Mouse (Mus musculus): ENCODE measurements around the gene Gm11565. TPM values are rescaled to one million over a fixed set of nuclear protein-coding genes. Genes with fewer than 3 reads are reported as not detected.
"Not testable (repeated sequence)": the region's sequence is repeated elsewhere in the genome, so short reads cannot be mapped to it uniquely, and the experiment has no call there.

The Gm11565 gene
- not detected for total RNA-seq (2021)

DNA sequence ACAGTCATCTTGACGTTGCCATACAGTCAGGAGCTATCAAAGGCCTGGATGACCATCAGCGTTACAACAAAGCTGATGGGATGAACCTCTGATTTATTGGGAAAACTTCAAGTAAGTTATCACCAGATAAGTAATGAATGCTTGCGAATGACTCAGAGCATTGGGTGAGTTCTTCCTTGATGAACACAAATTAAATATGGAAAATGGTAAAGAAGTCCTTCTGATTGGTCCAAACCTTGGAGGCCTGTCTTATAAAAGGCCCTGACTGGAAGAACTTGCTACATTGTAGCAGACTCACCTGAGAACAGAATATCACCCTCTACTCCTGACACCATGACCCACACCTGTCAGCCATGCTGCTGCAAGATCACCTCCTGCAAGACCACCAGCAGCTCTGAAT lies at the start of gene Gm11565:
TSS of gene Gm11565 (plus strand) at position 301 of the 400 bp plus-strand sequence.
- no peak for DNase-seq

- not testable (repeated sequence) for DNase-seq
These were observed 41.5 kb upstream of the Gm11565 start, which contains the start of gene Krtap9-1 for GRCm38 (mm10) chr11:99873089-99873488. Gene Krtap9-1 (plus strand): TSS chr11:99873389.

DNA sequence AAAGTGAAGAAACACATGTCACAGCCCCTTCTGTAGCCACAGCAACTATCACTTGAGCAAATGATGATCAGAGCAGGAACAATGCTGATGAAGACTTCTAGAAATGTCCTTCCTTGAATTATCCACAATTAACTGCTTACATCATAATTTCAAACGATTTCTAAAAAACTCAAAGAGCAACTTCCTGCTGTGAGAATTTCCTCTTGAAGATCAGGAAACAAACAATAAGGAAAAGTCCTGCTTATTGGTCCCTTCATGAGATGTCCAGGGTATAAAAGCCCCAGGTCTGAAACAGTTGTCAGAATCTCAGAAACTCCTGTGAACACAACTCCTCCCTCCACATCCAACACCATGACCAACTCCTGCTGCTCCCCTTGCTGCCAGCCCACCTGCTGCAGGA lies 35.7 kb upstream of the Gm11565 start, which contains the start of gene Gm11567:
TSS of gene Gm11567 (plus strand) at position 301 of the 400 bp plus-strand sequence.
- not testable (repeated sequence) for DNase-seq

DNA sequence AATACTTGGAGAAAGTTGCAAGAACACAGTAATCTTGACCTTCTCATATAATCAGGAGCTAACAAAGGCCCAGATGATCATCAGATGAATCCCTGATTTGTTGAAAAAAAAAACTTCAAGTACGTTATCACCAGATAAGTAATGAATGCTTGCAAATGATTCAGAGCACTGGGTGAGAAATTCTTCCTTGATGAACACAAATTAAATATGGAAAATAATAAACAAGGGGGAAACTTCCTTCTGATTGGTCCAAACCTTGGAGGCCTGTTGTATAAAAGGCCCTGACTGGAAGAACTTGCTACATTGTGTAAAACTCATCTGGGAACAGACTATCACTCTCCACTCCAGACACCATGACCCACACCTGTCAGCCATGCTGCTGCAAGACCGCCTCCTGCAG lies 6.9 kb upstream of the Gm11565 start, which contains the start of gene Krtap31-1:
TSS of gene Krtap31-1 (plus strand) at position 301 of the 400 bp plus-strand sequence.
- DNase-seq: no peak

DNA sequence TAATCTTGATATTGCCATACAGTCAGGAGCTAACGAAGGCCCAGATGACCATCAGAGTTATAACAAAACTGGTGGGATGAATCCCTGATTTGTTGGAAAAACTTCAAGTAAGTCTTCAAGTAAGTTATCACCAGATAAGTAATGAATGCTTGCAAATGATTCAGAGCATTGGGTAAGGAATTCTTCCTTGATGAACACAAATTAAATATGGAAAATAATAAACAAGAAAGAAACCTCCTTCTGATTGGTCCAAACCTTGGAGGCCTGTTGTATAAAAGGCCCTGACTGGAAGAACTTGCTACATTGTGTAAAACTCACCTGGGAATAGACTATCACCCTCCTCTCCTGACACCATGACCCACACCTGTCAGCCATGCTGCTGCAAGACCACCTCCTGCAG lies 21.4 kb downstream of the Gm11565 start, which contains the start of gene Krtap31-2:
TSS of gene Krtap31-2 (plus strand) at position 301 of the 400 bp plus-strand sequence.
- no peak for DNase-seq

DNA sequence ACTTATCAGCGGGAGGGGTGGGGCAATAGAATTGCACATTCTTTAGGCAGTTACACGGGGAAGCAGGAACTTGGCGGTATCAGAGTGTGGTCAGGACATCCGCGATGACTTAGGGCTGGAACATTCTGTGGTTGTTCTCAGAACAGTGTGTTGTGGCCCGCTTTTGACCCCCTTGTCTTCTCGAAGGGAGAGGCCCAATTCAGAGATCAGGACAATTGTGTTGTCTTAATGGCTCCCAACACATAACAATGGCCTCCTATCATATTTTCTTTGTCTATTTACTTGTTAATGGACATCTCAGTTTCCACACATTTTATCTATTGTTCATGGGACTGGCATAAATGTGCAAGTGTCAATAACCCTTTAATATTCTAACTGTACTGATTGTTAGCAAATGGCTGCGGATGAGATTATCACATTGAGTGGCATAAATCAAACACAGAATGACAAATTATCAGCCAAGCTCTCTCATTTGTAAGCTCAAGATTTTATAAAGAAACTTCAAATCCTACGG lies 23.3 kb downstream of the Gm11565 start:
- no peak for DNase-seq

DNA sequence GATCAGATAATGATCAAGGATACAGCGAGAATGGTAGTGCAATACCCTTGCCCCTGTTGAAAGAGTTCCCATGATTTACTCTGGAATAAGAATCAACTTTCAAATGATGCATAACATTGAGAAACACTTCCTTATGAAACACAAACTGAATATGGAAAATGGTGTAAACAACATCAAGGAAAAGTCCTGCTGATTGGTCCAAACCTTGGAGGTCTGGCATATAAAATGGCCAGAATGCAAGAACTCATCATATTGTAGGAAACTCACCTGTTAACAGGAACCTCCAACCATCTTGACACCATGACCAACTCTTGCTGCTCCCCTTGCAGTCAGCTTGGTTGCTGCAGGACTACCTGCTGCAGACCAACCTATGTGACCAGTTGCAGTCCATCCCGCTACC lies 33.6 kb downstream of the Gm11565 start, which contains the start of gene Krtap9-5:
TSS of gene Krtap9-5 (plus strand) at position 301 of the 400 bp plus-strand sequence.
- no peak for DNase-seq

DNA sequence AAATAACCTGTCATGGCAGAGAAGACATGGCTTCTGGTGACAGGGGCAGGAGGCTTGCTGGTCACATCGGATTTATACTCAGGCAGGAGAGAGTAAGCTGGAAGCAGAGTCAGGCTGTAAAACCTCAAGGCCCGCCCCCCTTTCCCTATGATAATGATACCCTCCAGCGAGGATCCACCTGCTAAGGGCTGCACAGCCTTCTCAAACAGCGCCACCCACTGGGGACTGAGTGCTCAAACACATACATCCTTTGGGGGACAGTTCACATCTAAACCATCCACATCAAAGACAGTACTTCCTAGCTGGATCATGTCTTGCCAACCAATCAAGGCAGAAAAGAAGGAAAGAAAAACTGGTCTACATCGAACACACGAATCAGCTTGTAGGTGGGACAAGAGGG lies 49.7 kb downstream of the Gm11565 start:
- no peak for DNase-seq

Other genes starting within 250 kb of the Gm11565 start
- gene Krtap4-6, start 248.8 kb upstream of the Gm11565 start, total RNA-seq (2021): not detected
- gene Gm14190, start 224.0 kb upstream of the Gm11565 start, total RNA-seq (2021): not detected
- gene Gm14180, start 180.5 kb upstream of the Gm11565 start, total RNA-seq (2021): not detected
- gene Gm11595, start 141.8 kb upstream of the Gm11565 start, total RNA-seq (2021): not detected
- not detected for gene Krtap4-8, start 134.0 kb upstream of the Gm11565 start, total RNA-seq (2021)
- not detected for gene Krtap4-9, start 129.6 kb upstream of the Gm11565 start, total RNA-seq (2021)
- gene Gm11596, start 121.3 kb upstream of the Gm11565 start, total RNA-seq (2021): not detected
- gene Gm11569, start 115.8 kb upstream of the Gm11565 start, total RNA-seq (2021): not detected
- not detected for gene Gm11554, start 110.3 kb upstream of the Gm11565 start, total RNA-seq (2021)
- not detected for gene Krtap4-13, start 104.9 kb upstream of the Gm11565 start, total RNA-seq (2021)
- gene Gm11564, start 99.1 kb upstream of the Gm11565 start, total RNA-seq (2021): not detected
- not detected for gene 2300003K06Rik, start 76.7 kb upstream of the Gm11565 start, total RNA-seq (2021)
- not detected for gene Krtap4-16, start 63.1 kb upstream of the Gm11565 start, total RNA-seq (2021)
- not detected for gene Gm11568, start 56.8 kb upstream of the Gm11565 start, total RNA-seq (2021)
- not detected for gene Gm11559, start 50.3 kb upstream of the Gm11565 start, total RNA-seq (2021)
- not detected for gene Krtap9-1, start 41.4 kb upstream of the Gm11565 start, total RNA-seq (2021)
- gene Gm11567, start 35.6 kb upstream of the Gm11565 start, total RNA-seq (2021): not detected
- not detected for gene Krtap31-1, start 6.8 kb upstream of the Gm11565 start, total RNA-seq (2021)
- gene Krtap31-2, start 21.5 kb downstream of the Gm11565 start, total RNA-seq (2021): not detected
- gene Krtap9-5, start 33.7 kb downstream of the Gm11565 start, total RNA-seq (2021): not detected
- gene Krtap29-1, start 64.3 kb downstream of the Gm11565 start, total RNA-seq (2021): not detected
- not detected for gene Krtap16-1, start 71.8 kb downstream of the Gm11565 start, total RNA-seq (2021)
- not detected for gene Krtap17-1, start 79.2 kb downstream of the Gm11565 start, total RNA-seq (2021)
- not detected for gene Krt33a, start 101.5 kb downstream of the Gm11565 start, total RNA-seq (2021)
- gene Krt33b, start 115.1 kb downstream of the Gm11565 start, total RNA-seq (2021): not detected
- gene Krt34, start 126.8 kb downstream of the Gm11565 start, total RNA-seq (2021): not detected
- not detected for gene Krt31, start 135.8 kb downstream of the Gm11565 start, total RNA-seq (2021)
- not detected for gene Krt32, start 173.5 kb downstream of the Gm11565 start, total RNA-seq (2021)
- not detected for gene Krt35, start 181.5 kb downstream of the Gm11565 start, total RNA-seq (2021)
- not detected for gene Krt36, start 190.9 kb downstream of the Gm11565 start, total RNA-seq (2021)
- gene Krt13, start 206.8 kb downstream of the Gm11565 start, total RNA-seq (2021): not detected
- gene Krt15, start 221.2 kb downstream of the Gm11565 start, total RNA-seq (2021): under 1 TPM; 0.23 to 0.40 TPM
- under 1 TPM; 0.23 to 0.52 TPM for gene Krt19, start 233.9 kb downstream of the Gm11565 start, total RNA-seq (2021)